Mouse (Mus musculus): Measurements from ENCODE around the gene Mknk1. TPM values are rescaled to one million over a fixed set of nuclear protein-coding genes. Genes with fewer than 3 reads are reported as not detected.

Gene Mknk1
- polyA plus RNA-seq (2015; fragmentation: Nextera tagmentation; extraction: Ambion mirVana): 43.1 and 58.5 TPM in 2 replicates

- WGBS: 1% methylated on average over 51 of the region's 51 CpGs
- ATAC-seq (ENCODE audit: insufficient read depth, low FRiP score, low read depth): peak; percentile 93
- peaks cover 3% of the 10 kb centered on the region for H3K36me3 ChIP-seq
- peak within 1 kb of the TSS; percentile 83 for H3K27ac ChIP-seq
- H3K27me3 ChIP-seq (replicated peaks): no peaks in the 10 kb centered on the region
- H3K4me1 ChIP-seq: 0 out of 2 replicates have a peak, but pooled peaks cover 5% of the 10 kb centered on the region
- H3K4me3 ChIP-seq (replicated peaks): peak within 1 kb of the TSS; percentile 84
- peak within 1 kb of the TSS; percentile 78 for H3K4me2 ChIP-seq
- peak within 1 kb of the TSS; percentile 78 for H3K9ac ChIP-seq
- no peaks in the 10 kb centered on the region for H3K9me3 ChIP-seq
Observed at GRCm38 (mm10) chr4:115838696-115839641, at the start of gene Mknk1. TSS of gene Mknk1 (plus strand) at chr4:115839198.

DNA sequence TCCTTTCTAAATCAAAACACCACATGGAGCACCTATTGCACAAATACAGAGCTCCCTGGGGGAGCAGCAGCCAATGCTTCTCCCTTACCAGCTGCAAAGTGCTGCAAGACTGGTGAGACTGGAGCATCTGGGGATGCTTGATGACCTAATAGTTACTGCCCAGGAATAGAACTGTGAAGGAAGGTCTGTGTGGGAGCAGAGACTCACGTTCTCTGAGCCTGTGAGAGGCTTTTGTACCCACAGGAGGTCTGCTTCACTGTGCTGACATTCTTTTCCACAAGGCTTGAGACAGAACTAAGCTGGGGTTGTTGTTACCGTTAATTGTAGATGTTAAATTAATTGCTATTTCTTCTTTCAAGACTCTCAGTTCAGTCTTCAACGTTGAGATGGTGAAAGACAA is 48.1 kb upstream of the Mknk1 start:
- H3K9me3 ChIP-seq: no peaks in the 10 kb centered on the region
- ATAC-seq (ENCODE audit: insufficient read depth, low FRiP score, low read depth): no peak

DNA sequence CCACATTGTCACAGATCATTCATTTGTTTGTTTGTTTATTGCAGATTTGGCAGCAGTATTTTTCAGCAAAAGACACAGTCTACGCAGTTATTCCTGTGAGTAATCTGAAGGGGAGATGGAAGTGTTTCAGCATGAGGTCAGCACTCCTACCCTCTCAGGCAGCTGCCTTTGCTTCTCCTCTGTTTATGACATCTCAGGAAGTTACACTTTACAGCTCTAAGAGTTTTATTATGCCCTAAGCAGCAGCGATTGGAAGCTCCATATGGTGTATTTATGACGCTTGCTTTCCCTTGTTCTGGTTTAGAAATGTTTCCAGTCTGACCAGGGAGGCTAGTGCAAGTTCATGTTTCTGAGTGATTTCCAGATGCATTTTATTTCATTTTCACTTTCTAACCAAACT is 43.6 kb upstream of the Mknk1 start:
- no peak for ATAC-seq (ENCODE audit: insufficient read depth, low FRiP score, low read depth)
- WGBS: 61% methylated on average over 3 of the region's 3 CpGs
- no peak overlapping the region for H3K9ac ChIP-seq
- H3K4me1 ChIP-seq: no peaks in the 10 kb centered on the region
- H3K9me3 ChIP-seq: no peaks in the 10 kb centered on the region
- peaks cover 19% of the 10 kb centered on the region for H3K36me3 ChIP-seq
- H3K27me3 ChIP-seq (replicated peaks): no peaks in the 10 kb centered on the region
- H3K27ac ChIP-seq: no peak overlapping the region
- no peak overlapping the region for H3K4me3 ChIP-seq (replicated peaks)
- no peak overlapping the region for H3K4me2 ChIP-seq

More for the DNA sequence above, 48.1 kb upstream of the Mknk1 start:
- WGBS: 83% methylated on average over 3 of the region's 3 CpGs
- H3K4me3 ChIP-seq (replicated peaks): no peak overlapping the region
- no peak overlapping the region for H3K9ac ChIP-seq
- no peaks in the 10 kb centered on the region for H3K27me3 ChIP-seq (replicated peaks)
- H3K36me3 ChIP-seq: peaks cover 5% of the 10 kb centered on the region; the same call in 1 of the 2 replicates
- H3K27ac ChIP-seq: no peak overlapping the region
- H3K4me2 ChIP-seq: no peak overlapping the region
- H3K4me1 ChIP-seq: no peaks in the 10 kb centered on the region

DNA sequence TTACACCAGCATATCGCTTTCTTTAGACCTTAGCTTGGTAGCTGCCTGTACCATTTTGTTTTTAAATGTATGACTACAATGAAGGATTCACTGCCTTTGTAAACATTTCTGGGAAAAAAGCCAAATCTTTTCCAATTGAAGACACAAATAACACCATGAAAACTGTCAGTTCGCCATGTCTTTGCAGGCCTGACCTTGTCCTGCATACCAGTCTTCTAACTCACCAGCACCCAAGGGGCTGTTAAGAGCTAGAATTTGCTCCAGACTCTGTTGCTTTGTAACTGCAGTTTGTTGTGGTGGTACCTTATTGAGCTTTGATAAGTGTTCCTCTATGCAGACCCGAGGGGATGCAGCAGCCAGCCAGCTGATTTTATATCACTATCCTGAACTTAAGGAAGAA is 39.0 kb upstream of the Mknk1 start:
- Histone ChIP-seq H3K4me3 (replicated peaks) (no peak overlapping the region), H3K27me3 (replicated peaks) (no peaks in the 10 kb centered on the region), H3K9me3 (no peaks in the 10 kb centered on the region), H3K36me3 (peaks cover 19% of the 10 kb centered on the region), H3K4me2 (no peak overlapping the region), H3K4me1 (no peaks in the 10 kb centered on the region), H3K27ac (no peak overlapping the region), H3K9ac (no peak overlapping the region)
- no peak for ATAC-seq (ENCODE audit: insufficient read depth, low FRiP score, low read depth)
- 78% methylated on average over 3 of the region's 3 CpGs for WGBS

GRCm38 (mm10) chr4:115812326-115812725 is 26.7 kb upstream of the Mknk1 start:
- ATAC-seq (ENCODE audit: insufficient read depth, low FRiP score, low read depth): no peak
- Histone ChIP-seq H3K9me3 (no peaks in the 10 kb centered on the region), H3K27me3 (replicated peaks) (no peaks in the 10 kb centered on the region), H3K4me1 (no peaks in the 10 kb centered on the region), H3K27ac (no peak overlapping the region), H3K9ac (no peak overlapping the region), H3K4me3 (replicated peaks) (no peak overlapping the region), H3K36me3 (peaks cover 10% of the 10 kb centered on the region; the same call in 1 of the 2 replicates), H3K4me2 (no peak overlapping the region)
- WGBS: 76% methylated on average over 4 of the region's 4 CpGs

- H3K9ac ChIP-seq: no peak overlapping the region
- H3K27ac ChIP-seq: no peak overlapping the region
- no peak overlapping the region for H3K4me2 ChIP-seq
- H3K4me3 ChIP-seq (replicated peaks): no peak overlapping the region
- H3K4me1 ChIP-seq: no peaks in the 10 kb centered on the region
- peaks cover 10% of the 10 kb centered on the region; the same call in 1 of the 2 replicates for H3K36me3 ChIP-seq
- no peaks in the 10 kb centered on the region for H3K9me3 ChIP-seq
- no peaks in the 10 kb centered on the region for H3K27me3 ChIP-seq (replicated peaks)
- ATAC-seq (ENCODE audit: insufficient read depth, low FRiP score, low read depth): no peak
- 88% methylated on average over 5 of the region's 5 CpGs for WGBS
Observed at GRCm38 (mm10) chr4:115815606-115816005, 23.4 kb upstream of the Mknk1 start.

DNA sequence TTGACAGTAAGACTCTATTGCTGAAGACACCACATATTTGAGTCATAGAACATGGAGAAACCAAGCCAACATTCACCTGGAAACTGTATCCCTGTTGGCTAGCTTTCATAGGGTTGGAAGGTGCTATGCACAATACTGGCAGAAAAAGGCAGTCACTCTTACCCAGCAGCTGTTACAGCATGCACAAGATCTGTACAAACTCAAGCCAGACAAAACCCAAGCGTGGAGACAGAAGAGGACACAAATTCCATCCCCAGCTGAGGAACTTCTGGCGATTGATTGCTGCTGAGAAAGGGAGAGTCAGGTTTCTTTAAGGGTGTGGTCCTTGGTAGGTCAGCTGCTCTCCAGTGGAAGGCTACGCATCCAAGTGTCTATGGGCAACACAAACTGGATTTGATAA is 18.8 kb upstream of the Mknk1 start:
- ATAC-seq (ENCODE audit: insufficient read depth, low FRiP score, low read depth): no peak
- H3K27ac ChIP-seq: no peak overlapping the region
- no peaks in the 10 kb centered on the region for H3K9me3 ChIP-seq
- no peak overlapping the region for H3K4me3 ChIP-seq (replicated peaks)
- WGBS: 49% methylated on average over 3 of the region's 3 CpGs
- no peaks in the 10 kb centered on the region for H3K4me1 ChIP-seq
- H3K9ac ChIP-seq: no peak overlapping the region
- no peaks in the 10 kb centered on the region for H3K27me3 ChIP-seq (replicated peaks)
- peaks cover 4% of the 10 kb centered on the region; the same call in 1 of the 2 replicates for H3K36me3 ChIP-seq
- no peak overlapping the region for H3K4me2 ChIP-seq

DNA sequence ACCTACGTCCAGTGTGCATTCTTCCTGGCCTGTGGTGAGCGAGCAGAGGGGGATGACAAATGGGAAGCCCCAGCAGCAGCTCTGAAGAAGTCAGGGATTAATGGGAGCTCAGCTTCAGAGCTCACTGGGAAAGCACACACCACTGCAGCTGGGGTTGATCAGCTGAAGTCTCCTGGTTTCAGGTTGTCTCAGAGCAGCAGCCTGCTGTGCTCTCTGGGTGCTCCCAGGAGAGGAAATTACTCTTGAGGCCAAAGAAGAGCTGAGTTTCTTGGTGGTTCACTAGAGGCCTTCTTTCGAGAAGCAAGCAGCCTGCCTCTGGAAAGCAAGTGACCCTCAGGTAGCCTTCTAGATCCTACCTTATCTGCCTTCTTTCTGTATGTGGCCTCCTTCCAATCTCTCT is 18.1 kb upstream of the Mknk1 start:
- no peak overlapping the region for H3K4me2 ChIP-seq
- H3K9ac ChIP-seq: no peak overlapping the region
- no peaks in the 10 kb centered on the region for H3K9me3 ChIP-seq
- no peaks in the 10 kb centered on the region for H3K27me3 ChIP-seq (replicated peaks)
- ATAC-seq (ENCODE audit: insufficient read depth, low FRiP score, low read depth): no peak
- no peak overlapping the region for H3K4me3 ChIP-seq (replicated peaks)
- H3K27ac ChIP-seq: no peak overlapping the region
- WGBS: 37% methylated on average over 3 of the region's 3 CpGs
- H3K36me3 ChIP-seq: no peaks in the 10 kb centered on the region
- no peaks in the 10 kb centered on the region for H3K4me1 ChIP-seq

DNA sequence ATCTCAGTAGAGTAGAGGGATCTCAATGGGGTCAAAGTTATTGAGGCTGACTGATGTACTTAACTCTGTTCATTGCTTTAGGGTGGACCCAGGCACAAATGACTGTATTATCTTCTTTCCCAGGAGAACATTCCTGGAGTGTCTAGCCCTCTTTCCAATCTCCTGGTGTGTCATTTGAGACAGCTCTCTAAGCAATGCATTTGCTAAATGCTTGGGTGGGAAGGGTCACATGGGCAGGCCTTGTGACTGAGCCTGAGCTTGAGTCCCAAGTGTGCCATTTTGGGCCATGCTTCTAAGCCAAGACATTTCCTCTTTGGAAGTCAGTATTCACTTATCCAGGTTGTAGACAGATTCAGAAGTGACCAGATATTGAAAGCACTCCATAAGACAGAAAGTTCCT is 17.6 kb upstream of the Mknk1 start:
- Histone ChIP-seq H3K27ac (no peak overlapping the region), H3K4me1 (no peaks in the 10 kb centered on the region), H3K9ac (no peak overlapping the region), H3K36me3 (no peaks in the 10 kb centered on the region), H3K4me2 (no peak overlapping the region), H3K4me3 (replicated peaks) (no peak overlapping the region), H3K27me3 (replicated peaks) (no peaks in the 10 kb centered on the region), H3K9me3 (no peaks in the 10 kb centered on the region)
- ATAC-seq (ENCODE audit: insufficient read depth, low FRiP score, low read depth): no peak

- ATAC-seq (ENCODE audit: insufficient read depth, low FRiP score, low read depth): no peak
- 59% methylated on average over 3 of the region's 3 CpGs for WGBS
Observed at GRCm38 (mm10) chr4:115821928-115822327, 17.1 kb upstream of the Mknk1 start.

DNA sequence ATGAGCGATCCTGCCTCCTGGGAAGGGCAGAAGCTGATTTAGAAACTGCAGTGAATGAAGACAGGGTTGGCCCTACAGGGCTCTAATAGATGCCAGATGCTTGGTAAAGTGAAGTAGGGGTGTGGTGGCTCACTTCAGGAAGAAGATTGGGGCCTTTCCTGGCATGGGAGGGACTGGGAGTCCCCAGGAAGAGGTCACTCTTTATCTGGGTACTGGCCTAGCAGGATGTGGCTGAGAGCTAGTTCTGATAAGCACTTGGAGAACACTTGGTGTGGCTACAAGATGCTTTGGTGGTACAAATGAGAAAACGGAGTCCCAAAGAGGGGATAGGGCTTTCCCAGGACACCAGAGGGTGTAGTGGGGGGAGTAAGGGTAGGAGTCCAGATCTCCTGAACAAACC is 14.8 kb upstream of the Mknk1 start:
- ATAC-seq (ENCODE audit: insufficient read depth, low FRiP score, low read depth): no peak
- 70% methylated on average over 2 of the region's 2 CpGs for WGBS
- H3K9me3 ChIP-seq: no peaks in the 10 kb centered on the region

More at GRCm38 (mm10) chr4:115821928-115822327, 17.1 kb upstream of the Mknk1 start:
- no peak overlapping the region for H3K4me3 ChIP-seq (replicated peaks)
- H3K9me3 ChIP-seq: no peaks in the 10 kb centered on the region
- H3K4me1 ChIP-seq: no peaks in the 10 kb centered on the region
- H3K27me3 ChIP-seq (replicated peaks): no peaks in the 10 kb centered on the region
- H3K9ac ChIP-seq: no peak overlapping the region
- no peak overlapping the region for H3K4me2 ChIP-seq
- H3K27ac ChIP-seq: no peak overlapping the region
- no peaks in the 10 kb centered on the region for H3K36me3 ChIP-seq

DNA sequence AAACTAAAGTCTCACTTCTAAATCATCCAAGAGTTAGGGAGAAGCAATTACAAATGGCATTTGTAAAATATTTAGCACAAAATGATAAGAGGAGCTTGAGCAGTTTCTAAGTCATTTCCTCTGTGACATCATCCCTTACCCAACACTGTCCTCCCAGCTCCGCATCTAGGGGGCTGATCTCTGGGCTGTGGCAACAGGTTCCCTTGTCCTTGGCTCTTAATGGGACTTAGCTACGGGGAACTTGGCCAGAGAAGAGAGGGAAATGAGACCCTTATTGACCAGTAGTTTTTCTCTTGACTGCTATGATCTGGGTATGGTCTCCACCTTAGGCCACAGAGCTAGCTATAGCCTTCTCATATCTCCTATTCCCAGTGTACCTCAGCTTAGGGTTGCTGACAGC is 13.7 kb upstream of the Mknk1 start:
- Histone ChIP-seq H3K4me2 (no peak overlapping the region), H3K36me3 (no peaks in the 10 kb centered on the region), H3K9me3 (no peaks in the 10 kb centered on the region), H3K9ac (no peak overlapping the region), H3K27me3 (replicated peaks) (no peaks in the 10 kb centered on the region), H3K4me1 (peaks cover 9% of the 10 kb centered on the region; the same call in 1 of the 2 replicates), H3K27ac (no peak overlapping the region), H3K4me3 (replicated peaks) (no peak overlapping the region)
- WGBS: 67% methylated on average over 2 of the region's 2 CpGs
- no peak for ATAC-seq (ENCODE audit: insufficient read depth, low FRiP score, low read depth)

More for the DNA sequence above, 14.8 kb upstream of the Mknk1 start:
- H3K27ac ChIP-seq: no peak overlapping the region
- H3K27me3 ChIP-seq (replicated peaks): no peaks in the 10 kb centered on the region
- no peak overlapping the region for H3K4me3 ChIP-seq (replicated peaks)
- H3K36me3 ChIP-seq: no peaks in the 10 kb centered on the region
- H3K4me2 ChIP-seq: no peak overlapping the region
- no peak overlapping the region for H3K9ac ChIP-seq
- peaks cover 7% of the 10 kb centered on the region; the same call in 1 of the 2 replicates for H3K4me1 ChIP-seq
